Mouse (Mus musculus): ENCODE measurements around the gene Samd3.

DNA sequence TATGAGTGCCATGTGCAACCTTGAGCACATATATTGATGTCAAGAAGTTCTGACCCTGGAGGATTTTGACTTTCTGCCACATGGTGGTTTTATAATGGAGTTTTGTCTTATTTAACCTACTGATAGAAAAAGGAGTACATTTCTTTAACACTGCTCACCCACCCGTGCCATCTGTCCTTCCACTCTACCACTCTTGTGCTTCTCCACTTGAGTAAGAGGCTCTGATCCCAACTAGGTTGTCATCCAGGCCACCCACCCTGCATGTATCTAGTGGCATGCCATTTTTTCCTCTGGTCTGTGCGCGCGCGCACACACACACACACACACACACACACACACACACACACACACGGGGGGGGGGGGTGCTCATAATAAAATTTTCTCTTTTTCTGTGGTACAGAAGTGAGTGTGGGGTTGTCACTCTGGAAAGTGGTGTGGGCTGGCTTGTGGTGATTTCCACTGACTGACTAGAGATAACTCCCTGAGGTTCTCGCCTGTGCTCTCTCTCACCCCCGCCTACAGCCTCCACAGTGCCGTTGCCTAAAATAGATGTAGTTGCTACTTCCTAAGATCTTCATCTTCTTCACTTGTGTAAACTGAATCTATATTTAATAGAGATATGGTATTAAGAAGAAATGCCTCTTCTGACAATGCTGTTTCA is 26.7 kb upstream of the Samd3 start:
- TF ChIP-seq CTCF (IDR thresholded peaks at IDR 0.05; ENCODE audit: control insufficient read depth, insufficient read depth, insufficient replicate concordance, low read depth, low read length) (no peak), POLR2A (IDR thresholded peaks at IDR 0.05; ENCODE audit: control insufficient read depth, low read depth, low read length) (no peak)
